ENCODE assay signal across 7 mouse cellular contexts in genomic region chr17:32284262-32285137, GRCm38 (mm10). TPM values are rescaled to one million over a fixed set of nuclear protein-coding genes. Genes with fewer than 3 reads are reported as not detected.
DNase-seq lines count a peak whose midpoint lies in the region; ATAC-seq and TF ChIP-seq lines count a peak whose summit lies in the region.

Gene Brd4, minus strand, starts transcription at chr17:32284722.

- peaks cover 3% of the 10 kb centered on the region; the same call in 1 of the 2 replicates for H3K4me1 ChIP-seq in intestine, postnatal 0 days (replicated peaks; ENCODE audit: control insufficient read depth, insufficient read depth, low read length)
- H3K4me1 ChIP-seq in midbrain, embryonic 12.5 days = peaks cover 24% of the 10 kb centered on the region
- peaks cover 10% of the 10 kb centered on the region; the same call in 1 of the 2 replicates for H3K4me1 ChIP-seq in small intestine, adult 2 months (ENCODE audit: control insufficient read depth, insufficient read depth, insufficient read length, low read length)

- peak; percentile 91 for TF ChIP-seq POLR2A in small intestine, adult 2 months (IDR thresholded peaks at IDR 0.05; ENCODE audit: low read depth, low read length)

- peak; percentile 86 for DNase-seq in adrenal gland, adult 8-10 months
- peak; percentile 94 for DNase-seq in embryo, embryonic 9.5 days (ENCODE audit: extremely low spot score)
- DNase-seq in gonadal fat pad, adult 2 months (ENCODE audit: low read depth) = no peak
- peak; percentile 91 for DNase-seq in left cerebral cortex, postnatal 4 days

- H3K27me3 ChIP-seq in intestine, postnatal 0 days (replicated peaks; ENCODE audit: control insufficient read depth, insufficient read depth, low read length) = no peaks in the 10 kb centered on the region
- no peaks in the 10 kb centered on the region for H3K27me3 ChIP-seq in midbrain, embryonic 12.5 days
- H3K27me3 ChIP-seq in small intestine, adult 2 months (ENCODE audit: control insufficient read depth, insufficient read depth, low read length) = no peaks in the 10 kb centered on the region

- H3K36me3 ChIP-seq in intestine, postnatal 0 days (ENCODE audit: control insufficient read depth, insufficient read depth) = no peaks in the 10 kb centered on the region
- H3K36me3 ChIP-seq in midbrain, embryonic 12.5 days = no peaks in the 10 kb centered on the region
- no peaks in the 10 kb centered on the region for H3K36me3 ChIP-seq in small intestine, adult 2 months (ENCODE audit: control insufficient read depth, insufficient read depth, low read length)

- H3K4me2 ChIP-seq in intestine, postnatal 0 days (replicated peaks; ENCODE audit: low read depth) = peak within 1 kb of the TSS; percentile 66
- H3K4me2 ChIP-seq in midbrain, embryonic 12.5 days (replicated peaks) = peak within 1 kb of the TSS; percentile 82

- under 1% methylated on average over 80 of the region's 100 CpGs for WGBS in intestine, postnatal 0 days
- WGBS in midbrain, embryonic 12.5 days = under 1% methylated on average over 63 of the region's 100 CpGs
- under 1% methylated on average over 100 of the region's 100 CpGs for WGBS in small intestine, adult 2 months

- ATAC-seq in intestine, postnatal 0 days = peak; percentile 93
- ATAC-seq in midbrain, embryonic 12.5 days (ENCODE audit: low FRiP score, low read depth) = peak; percentile 93

- H3K9me3 ChIP-seq in intestine, postnatal 0 days (ENCODE audit: control insufficient read depth) = no peaks in the 10 kb centered on the region
- H3K9me3 ChIP-seq in midbrain, embryonic 12.5 days = no peaks in the 10 kb centered on the region

- TF ChIP-seq CTCF in intestine, postnatal 0 days (IDR thresholded peaks at IDR 0.05; ENCODE audit: low read depth) = peak; percentile 24; the same call in 1 of the 2 replicates
- TF ChIP-seq CTCF in small intestine, adult 2 months (IDR thresholded peaks at IDR 0.05; ENCODE audit: extremely low read depth, insufficient read length, insufficient replicate concordance, low read depth, low read length) = no peak

- H3K27ac ChIP-seq in intestine, postnatal 0 days (ENCODE audit: low read depth, low read length) = peak within 1 kb of the TSS; percentile 100
- peak within 1 kb of the TSS; percentile 99 for H3K27ac ChIP-seq in midbrain, embryonic 12.5 days (replicated peaks)
- H3K27ac ChIP-seq in small intestine, adult 2 months (ENCODE audit: insufficient read depth, low read depth, low read length) = peak within 1 kb of the TSS; percentile 96

- H3K9ac ChIP-seq in intestine, postnatal 0 days (ENCODE audit: low read depth, low read length) = peak within 1 kb of the TSS; percentile 97
- H3K9ac ChIP-seq in midbrain, embryonic 12.5 days (replicated peaks) = peak within 1 kb of the TSS; percentile 94

- H3K4me3 ChIP-seq in intestine, postnatal 0 days (ENCODE audit: low read depth, low read length) = peak within 1 kb of the TSS; percentile 88
- peak within 1 kb of the TSS; percentile 98 for H3K4me3 ChIP-seq in midbrain, embryonic 12.5 days
- H3K4me3 ChIP-seq in small intestine, adult 2 months (ENCODE audit: low read depth, low read length) = peak within 1 kb of the TSS; percentile 97

- intact Hi-C loops in left cerebral cortex, postnatal 4 days (cut with DNase I) = no loop called here

RNA-seq across cellular contexts. Expression of gene Brd4, which starts in this region (rescaled TPM):
- total RNA-seq in adrenal gland, adult 8-10 months (2022) = 100 to 1,000 TPM in 3 of 4 experiments, 10 to 100 TPM in 1; 95.4 to 135 (median 109) TPM
- 15.0 and 29.4 TPM in 2 replicates for polyA plus RNA-seq in gonadal fat pad, adult 2 months (2012; rRNA removed)
- polyA plus RNA-seq in intestine, postnatal 0 days (2015; fragmentation: Nextera tagmentation; extraction: Ambion mirVana) = 35.9 and 36.7 TPM in 2 replicates
- 100 to 1,000 TPM; 132 to 137 TPM for total RNA-seq in left cerebral cortex, postnatal 4 days (2021)
- polyA plus RNA-seq in midbrain, embryonic 12.5 days (2016; fragmentation: Nextera tagmentation; extraction: Ambion mirVana) = 108 and 116 TPM in 2 replicates
- 36.7 and 64.7 TPM in 2 replicates for polyA plus RNA-seq in small intestine, adult 2 months (2012; rRNA removed)
